Mouse (Mus musculus) cerebellum, adult 2 months (tissue): ENCODE results near the gene Cort.

Experiments used
- CTCF ChIP-seq: fragments of 200-500 bp; IDR thresholded peaks from 2 replicates; pipeline ENCODE4 v1.5.1; 2011; ENCODE audit warnings: low read depth, mild to moderate bottlenecking, control low read depth, low read length, moderate library complexity, borderline replicate concordance; ENCODE audit not compliant: insufficient read depth
- POLR2A ChIP-seq: fragments of 200-500 bp; IDR thresholded peaks from 2 replicates; pipeline ENCODE4 v1.6.1; 2011; ENCODE audit warnings: low read length, control low read depth, borderline replicate concordance; ENCODE audit not compliant: insufficient read depth

- TF ChIP-seq CTCF (no peak), POLR2A (no peak)
Measured at GRCm38 (mm10) chr4:149163196-149163595, 36.6 kb upstream of the Cort start.
